Mouse (Mus musculus) brain, adult 2 months (tissue): ENCODE results near the gene Igfn1.

Source experiments
- DNase-seq: peaks from one replicate; pipeline ENCODE4 v3.0.0; 2011; ENCODE audit warnings: low read depth, low spot score

Igfn1 gene

GRCm38 (mm10) chr1:136006292-136006748, at the start of gene Igfn1:
Gene Igfn1 (minus strand): TSS chr1:136006342.
- no peak for DNase-seq

- DNase-seq = peak; percentile 92
Observed at GRCm38 (mm10) chr1:136055771-136056170, 49.6 kb upstream of the Igfn1 start.

- DNase-seq = no peak
Observed at GRCm38 (mm10) chr1:136052547-136052946, 46.4 kb upstream of the Igfn1 start, which contains the start of gene Cacna1s. Gene Cacna1s (plus strand): TSS chr1:136052750.

- peak; percentile 95 for DNase-seq
Observed at GRCm38 (mm10) chr1:136051465-136051864, 45.3 kb upstream of the Igfn1 start.

- DNase-seq = peak; percentile 63
Observed at GRCm38 (mm10) chr1:136051013-136051315, 44.8 kb upstream of the Igfn1 start.

GRCm38 (mm10) chr1:136050312-136051012, 44.3 kb upstream of the Igfn1 start, which contains the start of gene Ascl5:
Gene Ascl5 (plus strand): TSS chr1:136050804.
- peak; percentile 61 for DNase-seq

GRCm38 (mm10) chr1:136047894-136048293, 41.8 kb upstream of the Igfn1 start:
- DNase-seq = no peak

GRCm38 (mm10) chr1:136047432-136047831, 41.3 kb upstream of the Igfn1 start:
- DNase-seq = peak; percentile 58

GRCm38 (mm10) chr1:136045774-136046173, 39.6 kb upstream of the Igfn1 start:
- peak; percentile 79 for DNase-seq

- peak; percentile 51 for DNase-seq
Observed at GRCm38 (mm10) chr1:136040874-136041273, 34.7 kb upstream of the Igfn1 start.

- no peak for DNase-seq
Observed at GRCm38 (mm10) chr1:136040452-136040851, 34.3 kb upstream of the Igfn1 start.

GRCm38 (mm10) chr1:136038746-136039538, 32.8 kb upstream of the Igfn1 start:
- peak; percentile 74 for DNase-seq

GRCm38 (mm10) chr1:136032961-136033360, 26.8 kb upstream of the Igfn1 start:
- DNase-seq = no peak

GRCm38 (mm10) chr1:136031697-136032096, 25.6 kb upstream of the Igfn1 start:
- no peak for DNase-seq

- no peak for DNase-seq
Observed at GRCm38 (mm10) chr1:136030201-136030600, 24.1 kb upstream of the Igfn1 start.

GRCm38 (mm10) chr1:136018390-136019189, 12.4 kb upstream of the Igfn1 start:
- peak; percentile 39 for DNase-seq

- DNase-seq = peak; percentile 99
Observed at GRCm38 (mm10) chr1:136017907-136018313, 11.8 kb upstream of the Igfn1 start.

- DNase-seq = peak; percentile 24
Observed at GRCm38 (mm10) chr1:136017307-136017706, 11.2 kb upstream of the Igfn1 start.

- no peak for DNase-seq
Observed at GRCm38 (mm10) chr1:136014796-136015502, 8.8 kb upstream of the Igfn1 start.

GRCm38 (mm10) chr1:136013513-136013912, 7.4 kb upstream of the Igfn1 start:
- no peak for DNase-seq

GRCm38 (mm10) chr1:136010247-136010646, 4.1 kb upstream of the Igfn1 start:
- no peak for DNase-seq
